Mouse (Mus musculus): ENCODE measurements at regions not wholly inside any gene's neighbourhood (a gene's known extent, or its start where the extent isn't known, plus 50 kb on each side); places are given as distances from the start of the nearest gene placed in this dataset.

GRCm38 (mm10) chr10:21456991-21457390 is 79.9 kb downstream of the Aldh8a1 start:
- H3K9me3 ChIP-seq (replicated peaks; ENCODE audit: control insufficient read depth, low read length), result no peaks in the 10 kb centered on the region
- no peak overlapping the region for H3K9ac ChIP-seq (ENCODE audit: low read depth, low read length)
- no peaks in the 10 kb centered on the region for H3K36me3 ChIP-seq (ENCODE audit: control insufficient read depth, insufficient read depth, low read length)
- H3K4me2 ChIP-seq, result no peak overlapping the region
- no peaks in the 10 kb centered on the region for H3K4me1 ChIP-seq (ENCODE audit: control insufficient read depth, insufficient read depth, low read length)
- no peak overlapping the region for H3K4me3 ChIP-seq (ENCODE audit: low read depth, low read length)
- WGBS (ENCODE audit: insufficient replicate concordance), result 78% methylated on average over 6 of the region's 6 CpGs
- H3K27ac ChIP-seq (ENCODE audit: low read depth, low read length), result no peak overlapping the region
- no peak for ATAC-seq (replicated peaks; ENCODE audit: insufficient number of reproducible peaks, low FRiP score, low TSS enrichment)
- H3K27me3 ChIP-seq (ENCODE audit: control insufficient read depth, insufficient read depth, low read length), result no peaks in the 10 kb centered on the region

- Histone ChIP-seq H3K4me3 (ENCODE audit: low read depth, low read length) (no peak overlapping the region), H3K9me3 (replicated peaks; ENCODE audit: control insufficient read depth, low read length) (no peaks in the 10 kb centered on the region), H3K27me3 (ENCODE audit: control insufficient read depth, insufficient read depth, low read length) (no peaks in the 10 kb centered on the region), H3K4me2 (no peak overlapping the region), H3K36me3 (ENCODE audit: control insufficient read depth, insufficient read depth, low read length) (no peaks in the 10 kb centered on the region), H3K4me1 (ENCODE audit: control insufficient read depth, insufficient read depth, low read length) (no peaks in the 10 kb centered on the region), H3K27ac (ENCODE audit: low read depth, low read length) (no peak overlapping the region), H3K9ac (ENCODE audit: low read depth, low read length) (no peak overlapping the region)
- no peak for ATAC-seq (replicated peaks; ENCODE audit: insufficient number of reproducible peaks, low FRiP score, low TSS enrichment)
Observed at GRCm38 (mm10) chr10:21458608-21459007, 81.5 kb downstream of the Aldh8a1 start.

GRCm38 (mm10) chr10:21460062-21460461 is 83.0 kb downstream of the Aldh8a1 start:
- 80% methylated on average over 2 of the region's 2 CpGs for WGBS (ENCODE audit: insufficient replicate concordance)
- no peaks in the 10 kb centered on the region for H3K27me3 ChIP-seq (ENCODE audit: control insufficient read depth, insufficient read depth, low read length)

GRCm38 (mm10) chr10:21462915-21463314 is 85.8 kb downstream of the Aldh8a1 start:
- no peak overlapping the region for H3K9ac ChIP-seq (ENCODE audit: low read depth, low read length)
- no peak overlapping the region for H3K4me2 ChIP-seq
- no peaks in the 10 kb centered on the region for H3K27me3 ChIP-seq (ENCODE audit: control insufficient read depth, insufficient read depth, low read length)
- H3K36me3 ChIP-seq (ENCODE audit: control insufficient read depth, insufficient read depth, low read length), result no peaks in the 10 kb centered on the region
- no peaks in the 10 kb centered on the region for H3K4me1 ChIP-seq (ENCODE audit: control insufficient read depth, insufficient read depth, low read length)
- no peak overlapping the region for H3K4me3 ChIP-seq (ENCODE audit: low read depth, low read length)
- no peaks in the 10 kb centered on the region for H3K9me3 ChIP-seq (replicated peaks; ENCODE audit: control insufficient read depth, low read length)
- WGBS (ENCODE audit: insufficient replicate concordance), result 42% methylated on average over 3 of the region's 3 CpGs
- ATAC-seq (replicated peaks; ENCODE audit: insufficient number of reproducible peaks, low FRiP score, low TSS enrichment), result no peak
- H3K27ac ChIP-seq (ENCODE audit: low read depth, low read length), result no peak overlapping the region

More at GRCm38 (mm10) chr10:21460062-21460461, 83.0 kb downstream of the Aldh8a1 start:
- no peaks in the 10 kb centered on the region for H3K9me3 ChIP-seq (replicated peaks; ENCODE audit: control insufficient read depth, low read length)
- H3K27ac ChIP-seq (ENCODE audit: low read depth, low read length), result no peak overlapping the region
- H3K4me3 ChIP-seq (ENCODE audit: low read depth, low read length), result no peak overlapping the region
- H3K9ac ChIP-seq (ENCODE audit: low read depth, low read length), result no peak overlapping the region
- H3K4me1 ChIP-seq (ENCODE audit: control insufficient read depth, insufficient read depth, low read length), result no peaks in the 10 kb centered on the region
- H3K4me2 ChIP-seq, result no peak overlapping the region
- no peak for ATAC-seq (replicated peaks; ENCODE audit: insufficient number of reproducible peaks, low FRiP score, low TSS enrichment)
- no peaks in the 10 kb centered on the region for H3K36me3 ChIP-seq (ENCODE audit: control insufficient read depth, insufficient read depth, low read length)

- WGBS (ENCODE audit: insufficient replicate concordance), result 4% methylated on average over 15 of the region's 15 CpGs
- no peaks in the 10 kb centered on the region for H3K9me3 ChIP-seq (replicated peaks; ENCODE audit: control insufficient read depth, low read length)
- H3K9ac ChIP-seq (ENCODE audit: low read depth, low read length), result no peak overlapping the region
- ATAC-seq (replicated peaks; ENCODE audit: insufficient number of reproducible peaks, low FRiP score, low TSS enrichment), result no peak
- H3K36me3 ChIP-seq (ENCODE audit: control insufficient read depth, insufficient read depth, low read length), result no peaks in the 10 kb centered on the region
- peak overlapping the region; percentile 35; the same call in 1 of the 2 replicates for H3K4me2 ChIP-seq
- H3K4me1 ChIP-seq (ENCODE audit: control insufficient read depth, insufficient read depth, low read length), result no peaks in the 10 kb centered on the region
- no peak overlapping the region for H3K4me3 ChIP-seq (ENCODE audit: low read depth, low read length)
- H3K27me3 ChIP-seq (ENCODE audit: control insufficient read depth, insufficient read depth, low read length), result no peaks in the 10 kb centered on the region
- H3K27ac ChIP-seq (ENCODE audit: low read depth, low read length), result no peak overlapping the region
Observed at GRCm38 (mm10) chr10:21465362-21465761, 88.3 kb downstream of the Aldh8a1 start.

GRCm38 (mm10) chr10:21465806-21466377 is 88.8 kb downstream of the Aldh8a1 start:
- Histone ChIP-seq H3K27ac (ENCODE audit: low read depth, low read length) (no peak overlapping the region), H3K4me2 (no peak overlapping the region), H3K9ac (ENCODE audit: low read depth, low read length) (no peak overlapping the region), H3K4me3 (ENCODE audit: low read depth, low read length) (no peak overlapping the region), H3K9me3 (replicated peaks; ENCODE audit: control insufficient read depth, low read length) (no peaks in the 10 kb centered on the region), H3K4me1 (ENCODE audit: control insufficient read depth, insufficient read depth, low read length) (no peaks in the 10 kb centered on the region), H3K27me3 (ENCODE audit: control insufficient read depth, insufficient read depth, low read length) (no peaks in the 10 kb centered on the region), H3K36me3 (ENCODE audit: control insufficient read depth, insufficient read depth, low read length) (no peaks in the 10 kb centered on the region)
- no peak for ATAC-seq (replicated peaks; ENCODE audit: insufficient number of reproducible peaks, low FRiP score, low TSS enrichment)
- WGBS (ENCODE audit: insufficient replicate concordance), result 63% methylated on average over 7 of the region's 7 CpGs

GRCm38 (mm10) chr10:21467425-21468085 is 90.5 kb downstream of the Aldh8a1 start:
- Histone ChIP-seq H3K4me1 (ENCODE audit: control insufficient read depth, insufficient read depth, low read length) (no peaks in the 10 kb centered on the region), H3K4me3 (ENCODE audit: low read depth, low read length) (no peak overlapping the region), H3K27me3 (ENCODE audit: control insufficient read depth, insufficient read depth, low read length) (no peaks in the 10 kb centered on the region), H3K9me3 (replicated peaks; ENCODE audit: control insufficient read depth, low read length) (no peaks in the 10 kb centered on the region), H3K9ac (ENCODE audit: low read depth, low read length) (no peak overlapping the region), H3K27ac (ENCODE audit: low read depth, low read length) (no peak overlapping the region), H3K4me2 (no peak overlapping the region), H3K36me3 (ENCODE audit: control insufficient read depth, insufficient read depth, low read length) (no peaks in the 10 kb centered on the region)
- no peak for ATAC-seq (replicated peaks; ENCODE audit: insufficient number of reproducible peaks, low FRiP score, low TSS enrichment)
- 40% methylated on average over 4 of the region's 4 CpGs for WGBS (ENCODE audit: insufficient replicate concordance)

GRCm38 (mm10) chr10:21468421-21468820 is 91.3 kb downstream of the Aldh8a1 start:
- 79% methylated on average over 10 of the region's 10 CpGs for WGBS (ENCODE audit: insufficient replicate concordance)
- ATAC-seq (replicated peaks; ENCODE audit: insufficient number of reproducible peaks, low FRiP score, low TSS enrichment), result no peak
- no peak overlapping the region for H3K4me3 ChIP-seq (ENCODE audit: low read depth, low read length)

GRCm38 (mm10) chr10:21469961-21470360 is 92.9 kb downstream of the Aldh8a1 start:
- no peak for ATAC-seq (replicated peaks; ENCODE audit: insufficient number of reproducible peaks, low FRiP score, low TSS enrichment)
- H3K9me3 ChIP-seq (replicated peaks; ENCODE audit: control insufficient read depth, low read length), result no peaks in the 10 kb centered on the region

More at GRCm38 (mm10) chr10:21468421-21468820, 91.3 kb downstream of the Aldh8a1 start:
- Histone ChIP-seq H3K4me1 (ENCODE audit: control insufficient read depth, insufficient read depth, low read length) (no peaks in the 10 kb centered on the region), H3K9ac (ENCODE audit: low read depth, low read length) (no peak overlapping the region), H3K9me3 (replicated peaks; ENCODE audit: control insufficient read depth, low read length) (no peaks in the 10 kb centered on the region), H3K27ac (ENCODE audit: low read depth, low read length) (no peak overlapping the region), H3K27me3 (ENCODE audit: control insufficient read depth, insufficient read depth, low read length) (no peaks in the 10 kb centered on the region), H3K36me3 (ENCODE audit: control insufficient read depth, insufficient read depth, low read length) (no peaks in the 10 kb centered on the region), H3K4me2 (no peak overlapping the region)

More at GRCm38 (mm10) chr10:21469961-21470360, 92.9 kb downstream of the Aldh8a1 start:
- Histone ChIP-seq H3K27me3 (ENCODE audit: control insufficient read depth, insufficient read depth, low read length) (no peaks in the 10 kb centered on the region), H3K36me3 (ENCODE audit: control insufficient read depth, insufficient read depth, low read length) (no peaks in the 10 kb centered on the region), H3K9ac (ENCODE audit: low read depth, low read length) (no peak overlapping the region), H3K4me3 (ENCODE audit: low read depth, low read length) (no peak overlapping the region), H3K27ac (ENCODE audit: low read depth, low read length) (no peak overlapping the region), H3K4me1 (ENCODE audit: control insufficient read depth, insufficient read depth, low read length) (no peaks in the 10 kb centered on the region), H3K4me2 (no peak overlapping the region)
- WGBS (ENCODE audit: insufficient replicate concordance), result 54% methylated on average over 1 of the region's 1 CpGs
